Mouse (Mus musculus) cerebellum, adult 8-10 months (tissue): Measurements from ENCODE around the gene Nhs.

Experiments used
- DNase-seq: peaks from one replicate; pipeline ENCODE4 v3.0.0; 2022

The Nhs gene

DNA sequence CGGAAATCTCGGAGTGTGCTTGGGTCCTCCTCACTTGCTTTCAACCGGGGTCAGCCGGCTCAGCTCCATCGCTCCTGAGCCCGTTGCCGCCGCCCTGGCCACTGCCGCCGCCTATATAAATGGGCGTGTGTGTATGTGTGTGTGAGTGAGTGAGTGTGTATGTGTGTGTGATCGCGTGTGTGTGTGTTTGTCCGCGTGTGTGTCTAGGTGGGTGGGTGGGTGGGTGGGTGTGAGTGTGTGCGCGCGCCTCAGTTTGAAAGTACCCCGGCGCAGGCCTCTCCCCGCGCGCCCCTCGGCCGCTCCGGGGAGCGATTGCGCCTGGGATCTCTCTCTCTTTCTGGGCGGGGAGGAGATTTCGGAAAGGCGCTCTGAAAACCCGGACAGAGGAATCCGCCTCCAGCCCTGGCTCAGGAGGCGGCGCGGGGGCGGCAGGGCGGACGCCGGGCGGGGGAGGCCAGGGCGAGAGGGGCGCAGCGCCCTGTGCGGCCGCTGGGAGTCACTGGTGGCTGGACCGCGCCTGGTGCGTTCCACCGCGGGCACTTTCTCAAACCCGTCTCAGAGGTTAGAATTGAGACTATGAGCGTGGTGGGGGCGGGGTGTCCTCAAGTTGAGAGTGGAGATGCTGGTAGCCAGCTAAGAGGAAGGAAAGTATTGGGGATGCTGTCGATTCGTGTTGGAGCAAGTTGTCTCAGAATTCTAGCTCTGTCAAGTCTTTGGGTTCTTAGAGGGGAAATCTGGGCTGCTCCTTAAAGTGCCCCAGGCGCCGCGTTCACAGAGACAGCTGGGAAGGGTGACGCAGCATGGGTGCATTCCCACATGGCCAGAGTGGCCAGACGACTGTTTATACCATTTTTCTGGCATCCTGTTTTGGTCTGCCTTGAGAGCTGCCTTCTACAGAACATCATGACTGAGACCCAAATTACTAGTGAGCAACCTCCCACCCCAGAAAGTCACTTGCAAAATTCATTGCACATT, at the start of gene Nhs:
Gene Nhs, minus strand, starts transcription at position 94 of the 975 bp plus-strand sequence.
- DNase-seq: peak; percentile 34

DNA sequence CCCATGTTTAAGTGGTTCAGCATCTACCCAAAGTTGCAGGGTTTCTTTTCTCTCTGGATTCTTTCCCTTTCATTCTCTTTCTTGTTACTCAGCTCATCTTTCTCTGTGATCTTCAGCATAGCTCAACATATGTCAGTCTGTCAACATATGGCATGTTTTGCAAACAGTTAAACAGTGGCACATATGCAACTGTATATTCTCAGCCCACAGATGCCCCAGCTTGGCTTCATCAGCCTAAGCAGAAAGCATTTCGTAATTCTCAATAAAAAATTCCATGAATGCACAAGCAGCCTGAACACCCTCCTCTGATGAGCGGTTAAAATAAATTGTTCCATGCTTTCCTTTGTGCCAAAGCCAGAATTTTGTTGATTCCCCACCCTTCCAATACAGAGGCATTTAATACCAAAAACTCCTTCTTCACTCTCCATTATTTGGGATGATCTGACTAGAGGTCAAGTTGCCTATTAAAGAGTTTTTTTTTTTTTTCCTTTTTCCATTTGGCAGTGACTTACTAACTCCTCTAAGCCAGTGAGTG, 46.9 kb upstream of the Nhs start:
- no peak for DNase-seq

DNA sequence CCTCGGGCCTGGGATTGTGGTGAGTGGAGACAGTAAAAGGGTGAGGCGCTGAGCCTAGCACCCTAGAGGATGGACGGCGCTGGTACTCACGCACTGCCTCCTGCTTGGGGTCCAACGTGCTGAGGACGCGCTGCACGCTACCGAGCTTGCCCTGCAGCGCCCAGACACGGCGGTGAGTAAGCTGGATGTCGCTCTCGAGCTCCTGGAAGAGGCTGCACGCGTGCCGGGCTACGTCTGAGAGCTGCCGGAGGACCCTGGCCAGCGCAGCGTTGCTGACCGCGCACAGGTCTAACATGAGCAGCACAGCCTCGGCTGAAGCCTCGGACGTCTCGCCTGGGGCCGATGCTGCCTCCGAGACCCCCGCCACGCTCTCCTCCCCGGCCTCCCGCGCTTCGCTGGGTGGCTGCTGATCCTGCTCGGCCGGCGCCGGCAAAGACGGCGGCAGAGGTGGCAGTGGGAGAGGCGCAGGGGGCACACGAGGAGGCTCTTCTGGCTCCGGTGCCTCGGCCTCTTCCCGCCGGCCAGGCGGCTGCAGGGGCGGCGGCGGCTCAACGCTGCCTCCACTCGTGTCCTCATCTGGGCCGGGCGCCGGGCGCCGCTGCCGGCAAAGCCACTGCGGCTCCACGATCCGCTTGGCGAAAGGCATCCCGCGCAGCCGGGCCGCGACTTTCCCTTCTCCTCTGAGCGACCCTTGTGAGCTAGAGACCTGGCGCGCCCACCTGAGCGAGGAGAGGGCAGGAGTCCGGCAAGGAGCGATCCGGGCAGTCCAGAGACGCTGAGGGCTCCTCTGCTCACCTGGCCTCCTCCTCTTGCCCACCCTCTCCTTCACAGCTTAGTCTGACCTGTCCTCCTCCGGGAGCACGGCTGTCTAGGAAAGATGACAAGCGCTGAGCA, 540 bp downstream of the Nhs start:
- peak; percentile 15 for DNase-seq

DNA sequence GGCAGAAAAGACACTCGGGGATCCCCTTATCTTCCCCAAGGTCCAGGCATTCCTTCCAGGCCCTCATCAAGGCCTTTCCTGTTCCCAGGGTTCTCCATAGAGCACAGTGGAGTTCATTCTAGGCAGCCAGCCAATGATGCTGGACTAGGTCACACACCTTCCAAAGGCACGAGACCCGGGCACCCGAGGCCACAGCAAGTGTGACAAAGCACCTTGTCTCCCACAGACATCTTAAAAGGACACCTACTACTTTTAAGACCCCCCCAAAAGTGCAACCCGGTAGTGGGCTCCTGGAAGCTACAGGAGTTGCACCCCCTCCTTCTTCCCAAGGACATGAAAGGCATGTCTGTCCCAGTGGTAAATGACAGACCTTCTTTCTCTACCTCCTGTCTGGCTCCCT, 1.4 kb downstream of the Nhs start:
- DNase-seq: no peak

DNA sequence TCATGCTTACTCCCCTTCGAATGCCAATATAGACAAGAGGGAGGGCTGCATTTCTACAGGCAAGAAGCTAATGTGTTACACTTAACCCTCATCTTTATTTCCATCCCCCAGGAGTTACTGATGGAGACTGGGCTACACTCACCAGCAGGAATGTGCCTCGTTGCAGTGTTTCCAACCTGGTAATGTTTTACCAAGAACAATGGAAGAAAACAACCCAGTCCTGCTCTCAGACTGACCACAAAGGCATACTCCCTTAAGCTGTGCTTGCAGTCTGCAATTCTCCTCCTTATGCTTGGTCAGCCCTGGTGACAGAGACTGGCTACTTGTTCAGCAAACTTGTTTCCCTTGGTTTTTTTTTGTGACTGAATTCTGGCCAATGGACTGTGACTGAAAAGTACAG, 21.7 kb downstream of the Nhs start:
- DNase-seq: no peak

DNA sequence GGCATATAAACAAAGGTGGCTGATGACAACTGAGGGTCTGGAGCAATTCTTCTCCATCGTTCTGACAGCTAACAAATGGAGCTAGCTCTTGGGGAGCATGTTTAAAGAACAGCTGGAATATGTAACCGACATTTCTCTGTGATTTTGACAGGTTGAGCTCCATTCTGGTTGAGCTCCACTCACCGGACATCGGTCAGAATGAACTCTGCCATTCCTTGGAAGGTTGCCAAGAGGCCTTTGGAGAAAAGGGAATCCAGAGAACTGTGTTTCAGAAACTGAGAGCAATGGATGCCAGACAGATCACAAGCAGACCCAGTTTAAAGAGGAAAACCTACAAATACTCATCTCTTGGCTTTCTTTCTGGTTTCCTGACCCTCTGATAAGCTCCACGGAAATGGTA, 46.3 kb downstream of the Nhs start:
- no peak for DNase-seq

GRCm38 (mm10) chrX:162102802-162103434, 56.6 kb downstream of the Nhs start:
- no peak for DNase-seq

DNA sequence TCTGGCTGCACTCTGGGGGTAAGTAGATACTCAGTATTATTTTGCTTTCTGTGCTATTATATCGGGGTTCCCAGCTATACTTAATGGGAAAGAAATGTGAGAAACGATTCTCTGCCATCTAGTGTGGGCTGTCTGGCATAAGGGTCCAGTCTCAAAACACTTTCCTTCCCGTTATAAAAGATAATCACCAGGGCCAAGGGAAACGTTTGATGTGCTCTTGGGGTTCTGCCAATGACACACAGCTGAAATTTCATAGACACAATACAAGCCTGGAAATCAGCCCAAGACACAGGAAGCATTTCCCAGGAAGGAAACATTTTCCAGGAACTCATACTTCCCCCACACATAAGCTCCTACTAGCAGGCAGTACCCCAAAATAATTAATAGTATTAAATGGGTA, 61.2 kb downstream of the Nhs start:
- no peak for DNase-seq

DNA sequence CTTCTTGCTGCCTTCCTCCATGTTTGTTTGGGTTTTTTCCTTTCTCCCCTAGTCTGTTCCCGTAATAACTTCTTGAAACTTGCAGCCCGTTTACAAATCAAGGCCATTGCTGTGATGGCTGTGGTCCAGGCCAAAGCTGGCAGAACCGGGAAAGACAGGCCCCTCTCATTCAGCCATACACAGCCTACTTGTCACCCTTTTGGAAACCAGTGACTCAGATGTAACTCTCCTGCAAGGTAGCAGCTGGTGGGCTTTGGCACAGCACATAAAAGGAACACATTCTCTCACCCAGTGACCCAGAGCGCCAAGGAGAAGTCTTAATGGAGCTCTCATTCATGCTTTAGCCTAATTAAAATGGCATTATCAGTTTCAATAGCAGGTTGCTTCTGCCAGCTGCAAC, 72.2 kb downstream of the Nhs start:
- DNase-seq: no peak

DNA sequence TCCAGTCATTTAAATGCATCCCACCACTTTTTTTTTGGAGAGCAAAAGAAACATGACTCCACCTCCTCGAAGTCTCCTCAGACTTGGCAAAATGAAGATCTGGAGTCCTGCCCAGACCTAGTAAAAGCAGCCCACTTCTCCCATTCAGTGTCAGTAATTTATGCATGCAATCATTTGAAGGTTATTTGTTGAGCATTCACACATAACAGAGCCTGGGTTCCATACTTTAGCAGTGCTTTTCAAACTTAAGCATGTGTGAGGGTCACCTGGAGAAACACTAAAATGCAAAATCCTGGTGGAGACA, 73.7 kb downstream of the Nhs start:
- no peak for DNase-seq

DNA sequence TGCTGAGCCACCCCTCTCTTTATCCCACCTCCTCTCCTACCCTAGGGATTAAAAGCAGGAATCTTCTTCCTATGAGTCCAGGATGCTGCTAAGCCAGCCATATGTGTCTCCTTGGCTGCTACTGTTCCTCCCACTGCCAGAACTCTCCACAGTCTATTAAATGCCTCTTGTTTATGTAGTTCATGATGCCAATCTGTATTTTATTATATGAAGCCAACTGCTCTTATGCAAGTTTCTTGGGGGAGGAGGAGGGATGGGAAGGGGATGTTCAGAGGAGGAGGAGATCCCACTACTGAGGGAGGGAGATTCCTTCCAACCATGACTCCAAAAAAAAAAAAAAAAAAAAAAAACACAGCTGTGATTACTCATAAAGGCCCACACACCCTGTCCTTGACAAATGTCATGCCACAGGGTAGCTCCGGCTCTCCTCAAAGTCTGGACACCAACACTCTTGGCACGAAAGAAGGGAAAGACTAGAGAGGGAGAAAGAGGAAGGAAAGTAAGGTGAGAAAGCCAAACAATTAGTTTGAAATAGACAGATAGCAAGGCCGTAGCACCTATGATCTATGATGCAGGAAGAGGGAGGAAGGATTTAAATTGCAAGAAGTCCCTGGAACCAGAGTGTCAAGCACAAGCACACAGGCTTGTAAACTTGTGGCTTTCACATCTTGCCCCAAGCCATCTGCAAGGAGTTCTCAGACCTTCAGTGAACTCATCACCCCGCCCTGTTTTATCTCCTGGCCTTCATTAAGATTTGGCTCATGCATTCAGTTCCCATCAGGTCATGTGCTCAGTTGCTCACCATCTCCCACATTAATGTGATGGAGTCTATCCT, 74.3 kb downstream of the Nhs start:
- no peak for DNase-seq

DNA sequence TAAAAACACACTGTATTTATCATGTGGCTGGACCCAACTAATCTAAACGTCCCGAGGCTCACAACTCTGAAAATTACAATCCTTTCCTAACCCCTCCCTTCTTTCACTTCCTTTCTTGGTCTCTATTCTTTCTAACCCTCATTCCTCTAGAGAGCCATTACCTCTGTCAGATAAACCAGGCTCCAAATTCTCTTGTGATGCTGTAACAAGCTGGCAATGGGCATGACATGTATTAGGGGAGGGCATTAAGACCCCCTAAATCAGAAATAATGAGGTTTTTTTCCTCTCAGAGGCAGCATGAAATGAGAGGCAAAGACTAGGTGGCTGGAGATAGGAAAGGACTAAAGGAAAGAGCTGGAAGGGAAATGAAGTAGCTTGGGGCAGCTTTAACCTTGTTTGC, 96.4 kb downstream of the Nhs start:
- DNase-seq: no peak

DNA sequence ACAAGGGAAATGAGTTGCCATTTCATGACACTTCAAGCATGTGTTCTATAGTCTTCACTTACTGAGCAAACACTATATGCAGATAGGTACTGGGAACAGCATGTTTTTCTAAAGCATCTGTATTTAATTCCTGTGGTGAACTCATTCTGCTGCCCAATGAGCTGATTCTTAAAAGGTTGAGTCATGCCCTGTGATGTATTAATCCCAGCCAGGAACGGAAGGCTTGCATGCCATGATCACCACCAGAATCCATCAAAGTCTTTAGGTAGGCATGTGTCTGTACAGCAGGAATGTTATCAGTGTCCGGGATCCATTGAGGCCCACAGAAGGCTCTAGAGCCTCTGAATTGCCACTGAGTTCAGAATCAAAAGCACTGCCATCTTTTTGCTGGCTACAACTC, 103.9 kb downstream of the Nhs start:
- no peak for DNase-seq

DNA sequence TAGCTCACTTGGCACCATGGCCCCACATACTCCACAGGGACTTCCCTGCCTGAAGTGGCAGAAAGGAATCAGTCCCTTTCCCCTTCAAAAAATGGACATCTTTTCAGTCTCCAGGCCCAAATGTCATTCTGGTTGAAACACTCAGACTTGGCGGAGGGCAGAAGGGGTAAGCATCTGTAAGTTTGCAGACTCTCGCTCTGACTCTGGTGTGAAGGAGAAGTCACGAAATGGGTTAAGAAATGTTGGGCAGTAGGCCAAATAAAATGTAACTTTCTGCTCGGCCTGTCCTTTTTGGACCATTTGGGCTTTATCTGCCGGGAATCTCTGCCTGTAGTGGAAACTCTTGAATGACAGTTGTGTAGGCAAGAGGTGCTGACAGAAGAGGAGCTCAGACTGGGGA, 106.0 kb downstream of the Nhs start:
- DNase-seq: no peak

GRCm38 (mm10) chrX:162052534-162052933, 107.0 kb downstream of the Nhs start:
- no peak for DNase-seq

DNA sequence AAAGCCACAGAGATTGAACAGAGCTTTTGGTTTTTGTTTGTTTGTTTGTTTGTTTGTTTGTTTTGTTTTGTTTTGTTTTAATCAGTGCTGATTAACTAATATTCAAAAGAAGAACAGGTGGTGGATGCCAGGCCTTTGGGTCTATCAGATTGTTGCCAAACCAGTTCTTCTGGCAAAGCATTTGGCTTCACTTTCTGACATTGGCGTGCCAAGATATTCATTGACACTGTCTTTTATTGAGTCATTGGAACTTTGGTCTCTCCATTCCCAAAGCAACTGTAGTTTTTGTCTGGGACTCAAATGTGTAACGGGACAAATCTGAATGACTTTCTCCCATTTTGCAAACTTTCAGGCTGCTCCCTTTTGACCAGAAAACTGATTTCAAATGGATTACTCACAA, 109.9 kb downstream of the Nhs start:
- no peak for DNase-seq

- DNase-seq: no peak
These were observed 114.0 kb downstream of the Nhs start for GRCm38 (mm10) chrX:162045527-162045926.

DNA sequence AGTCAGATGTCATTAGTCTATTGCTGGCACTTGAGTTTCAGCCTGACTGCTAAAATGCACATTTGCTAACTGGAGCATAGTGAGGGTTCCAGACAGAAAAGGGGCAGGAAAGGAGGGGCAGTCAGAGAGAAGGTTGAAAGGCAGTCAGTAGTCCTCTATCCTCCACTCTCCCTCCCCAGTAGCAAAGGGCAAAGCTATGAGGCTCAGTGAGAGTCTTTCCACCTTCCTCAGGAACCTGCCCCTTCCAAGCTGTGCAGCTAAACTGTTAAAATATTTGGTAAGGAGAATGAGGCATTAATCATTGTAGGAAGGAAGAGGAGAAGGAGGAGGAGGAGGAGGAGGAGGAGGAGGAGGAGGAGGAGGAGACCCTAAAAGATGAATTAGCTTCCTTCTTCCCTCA, 115.4 kb downstream of the Nhs start:
- no peak for DNase-seq

DNA sequence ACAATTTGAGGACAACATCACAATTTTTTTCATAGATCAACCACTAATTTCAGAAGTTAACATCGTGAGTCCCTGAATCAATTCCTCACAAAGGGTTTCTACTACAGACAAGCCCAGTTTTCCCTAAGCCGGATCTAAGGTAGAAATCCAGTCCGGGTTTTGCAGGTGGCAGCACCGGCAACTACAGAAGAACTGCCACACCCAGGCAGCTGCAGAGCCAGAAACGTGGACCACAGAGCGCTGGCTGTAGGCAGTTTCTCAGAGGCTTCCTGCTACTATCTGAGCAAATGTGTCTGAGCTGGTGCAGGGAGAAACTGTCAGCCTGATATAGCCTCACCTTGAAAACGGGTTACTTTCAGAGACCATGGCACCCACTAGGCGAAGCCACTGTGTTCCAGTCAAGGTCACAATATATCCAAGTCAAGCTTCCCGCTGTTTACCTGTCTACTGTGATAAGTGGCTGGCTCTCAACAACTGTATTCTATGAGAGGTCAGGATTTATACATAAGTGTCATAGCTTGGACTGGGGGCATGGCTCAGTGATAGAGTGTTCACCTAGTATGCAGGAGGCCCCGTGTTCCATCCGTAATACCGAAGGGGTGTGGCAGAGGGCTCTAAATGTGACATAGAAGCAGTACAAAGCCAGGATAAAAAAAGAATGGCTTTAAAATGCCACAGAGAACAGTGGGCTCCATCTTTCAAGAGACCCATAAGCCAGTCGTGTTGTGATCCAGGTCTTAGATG, 134.1 kb downstream of the Nhs start:
- no peak for DNase-seq

DNA sequence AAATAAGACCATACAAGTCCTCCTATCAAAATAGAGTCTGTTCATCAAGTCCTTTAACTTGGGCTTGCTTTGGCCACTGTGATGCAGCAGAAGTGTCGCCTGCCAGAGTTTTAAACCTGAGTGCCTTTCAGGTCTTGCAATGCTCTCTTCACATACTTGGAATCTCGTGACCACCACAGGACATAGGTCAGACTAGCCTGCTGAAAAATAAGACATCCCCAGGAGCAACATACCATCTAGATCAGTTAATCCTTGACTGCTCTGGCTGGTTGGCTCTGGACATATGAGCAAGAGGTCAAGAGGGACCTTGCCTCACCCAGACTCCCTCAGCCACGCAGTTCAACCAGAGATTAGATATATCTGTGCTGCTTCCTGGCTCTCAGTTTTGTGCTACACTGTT, 137.8 kb downstream of the Nhs start:
- no peak for DNase-seq

GRCm38 (mm10) chrX:162020039-162020566, 139.4 kb downstream of the Nhs start:
- DNase-seq: no peak
